Mouse (Mus musculus) frontal cortex, adult 2 months (tissue): ENCODE results near the gene Gsta1. TPM values are rescaled to one million over a fixed set of nuclear protein-coding genes. Genes with fewer than 3 reads are reported as not detected.
"Not testable (repeated sequence)": the region's sequence is repeated elsewhere in the genome, so short reads cannot be mapped to it uniquely, and the experiment has no call there.

Source experiments
- DNase-seq, 2 experiments: peaks; one replicate each; pipeline ENCODE4 v3.0.0; 2022; ENCODE audit warnings: low spot score in 1 of 2; ENCODE audit errors: extremely low spot score in 1 of 2
- polyA plus RNA-seq: library from polyadenylated mRNA; depleted of rRNA; stranded (reverse); fragments of >200 nt; gene quantifications from 2 replicates; pipeline ENCODE4 v1.2.3, GENCODE M21; 2012; rRNA removed

The Gsta1 gene
- polyA plus RNA-seq, 1 experiment: not detected

- no peak for DNase-seq
Measured at GRCm38 (mm10) chr9:78228122-78228521, 2.3 kb upstream of the Gsta1 start.

GRCm38 (mm10) chr9:78229658-78230057 lies 798 bp upstream of the Gsta1 start:
- not testable (repeated sequence) for DNase-seq

- DNase-seq: not testable (repeated sequence)
Measured at GRCm38 (mm10) chr9:78233121-78233695, 2.8 kb downstream of the Gsta1 start.

- not testable (repeated sequence) for DNase-seq
Measured at GRCm38 (mm10) chr9:78255683-78256470, 25.4 kb downstream of the Gsta1 start.

GRCm38 (mm10) chr9:78256914-78257313 lies 26.5 kb downstream of the Gsta1 start, which contains the start of gene Gm3776:
TSS of gene Gm3776 (plus strand) at chr9:78257129.
- DNase-seq: not testable (repeated sequence)

GRCm38 (mm10) chr9:78259688-78260087 lies 29.2 kb downstream of the Gsta1 start:
- DNase-seq: peak in 1 of 2 experiments; percentile 58

- DNase-seq: not testable (repeated sequence)
Measured at GRCm38 (mm10) chr9:78270945-78271344, 40.5 kb downstream of the Gsta1 start.

GRCm38 (mm10) chr9:78282002-78282711 lies 51.7 kb downstream of the Gsta1 start:
- not testable (repeated sequence) for DNase-seq

GRCm38 (mm10) chr9:78289063-78289462 lies 58.6 kb downstream of the Gsta1 start:
- DNase-seq: not testable (repeated sequence)

GRCm38 (mm10) chr9:78289723-78290122 lies 59.3 kb downstream of the Gsta1 start, which contains the start of gene Gm10639:
TSS of gene Gm10639 (plus strand) at chr9:78289923.
- not testable (repeated sequence) for DNase-seq

Other genes starting within 250 kb of the Gsta1 start
- gene Gcm1, start 178.7 kb upstream of the Gsta1 start, polyA plus RNA-seq: 0.08 TPM in 1 of 2 replicates, not detected in the other
- 124 TPM in 2 replicates for gene Fbxo9, start 121.6 kb upstream of the Gsta1 start, polyA plus RNA-seq
- gene Ick, start 121.5 kb upstream of the Gsta1 start, polyA plus RNA-seq: 15.6 and 16.2 TPM in 2 replicates
- gene Gsta4, start 47.9 kb upstream of the Gsta1 start, polyA plus RNA-seq: 90.2 and 94.2 TPM in 2 replicates
- gene Gm3776, start 26.5 kb downstream of the Gsta1 start, polyA plus RNA-seq: not detected in 2 replicates
- gene Gm10639, start 59.3 kb downstream of the Gsta1 start, polyA plus RNA-seq: not detected in 2 replicates
- not detected in 2 replicates for gene Omt2a, start 84.1 kb downstream of the Gsta1 start, polyA plus RNA-seq
- gene Omt2b, start 96.9 kb downstream of the Gsta1 start, polyA plus RNA-seq: not detected in 2 replicates
- 0.21 TPM in 1 of 2 replicates, not detected in the other for gene Gsta2, start 125.1 kb downstream of the Gsta1 start, polyA plus RNA-seq
- 0.18 TPM in 1 of 2 replicates, not detected in the other for gene Dppa5a, start 137.5 kb downstream of the Gsta1 start, polyA plus RNA-seq
- gene Ooep, start 148.1 kb downstream of the Gsta1 start, polyA plus RNA-seq: 0.06 and 0.08 TPM in 2 replicates
- gene Ddx43, start 165.1 kb downstream of the Gsta1 start, polyA plus RNA-seq: 0.19 and 0.30 TPM in 2 replicates
- 0.59 and 0.90 TPM in 2 replicates for gene Cgas, start 212.6 kb downstream of the Gsta1 start, polyA plus RNA-seq
- 27.5 and 33.9 TPM in 2 replicates for gene Mto1, start 217.6 kb downstream of the Gsta1 start, polyA plus RNA-seq
- gene Gm17324, start 218.1 kb downstream of the Gsta1 start, polyA plus RNA-seq: 0.68 and 0.80 TPM in 2 replicates